Mouse (Mus musculus) intestine, postnatal 0 days (tissue): Measurements from ENCODE around the gene Cfap61. TPM values are rescaled to one million over a fixed set of nuclear protein-coding genes. Genes with fewer than 3 reads are reported as not detected.

Source experiments
- ATAC-seq: fragments of 200-750 bp; cut with Nextera tagmentation; 2 replicates; pipeline ENCODE4 v1.8.0; 2017; ENCODE audit warnings: mild to moderate bottlenecking, moderate TSS enrichment, moderate library complexity
- H3K27ac ChIP-seq: fragments of 300-500 bp; sonication (generic); 2 replicates; pipeline ENCODE4 v1.5.1; 2014; ENCODE audit warnings: mild to moderate bottlenecking, low read depth, low read length, moderate library complexity
- H3K27me3 ChIP-seq: fragments of 300-500 bp; sonication (generic); replicated peaks from 2 replicates; pipeline ENCODE4 v1.6.1; 2014; ENCODE audit warnings: low read length, mixed read lengths; ENCODE audit not compliant: control insufficient read depth, insufficient read depth
- H3K36me3 ChIP-seq: fragments of 300-500 bp; sonication (generic); 2 replicates; pipeline ENCODE4 v1.6.1; 2014; ENCODE audit warnings: mild to moderate bottlenecking, moderate library complexity; ENCODE audit not compliant: control insufficient read depth, insufficient read depth
- H3K4me1 ChIP-seq: fragments of 300-500 bp; sonication (generic); replicated peaks from 2 replicates; pipeline ENCODE4 v1.6.1; 2014; ENCODE audit warnings: antibody characterized with exemption, low read length, mixed read lengths; ENCODE audit not compliant: control insufficient read depth, insufficient read depth
- H3K4me2 ChIP-seq: fragments of 300-500 bp; sonication (generic); replicated peaks from 2 replicates; pipeline ENCODE4 v1.6.1; 2014; ENCODE audit warnings: low read depth, mild to moderate bottlenecking, moderate library complexity
- H3K4me3 ChIP-seq: fragments of 300-500 bp; sonication (generic); 2 replicates; pipeline ENCODE4 v1.5.1; 2014; ENCODE audit warnings: low read depth, low read length
- H3K9ac ChIP-seq: fragments of 300-500 bp; sonication (generic); 2 replicates; pipeline ENCODE4 v1.6.1; 2014; ENCODE audit warnings: mild to moderate bottlenecking, low read depth, low read length
- H3K9me3 ChIP-seq: fragments of 300-500 bp; sonication (generic); 2 replicates; pipeline ENCODE4 v1.6.1; 2016; ENCODE audit warnings: mixed run types; ENCODE audit not compliant: control insufficient read depth
- CTCF ChIP-seq: sonication (generic); IDR thresholded peaks from 2 replicates; pipeline ENCODE4 v1.5.1; 2016; ENCODE audit warnings: low read depth, mild to moderate bottlenecking, control low read depth, antibody characterized with exemption, moderate library complexity
- WGBS: fragments of 180-500 bp; shearing (Covaris S2); extraction: QIAGEN DNeasy Blood & Tissue Kit; methylation state at CpG from one replicate; pipeline ENCODE4 v1.1.7; 2014; 5-methylcytosine and 5-hydroxymethylcytosine counted together
- polyA plus RNA-seq: library from polyadenylated mRNA; unstranded; fragments of >200 nt; fragmentation: Nextera tagmentation; extraction: Ambion mirVana; gene quantifications from 2 replicates; pipeline ENCODE4 v1.2.1, GENCODE M21; 2015

The Cfap61 gene
- polyA plus RNA-seq, 1 experiment from 2014 or later = 0.08 TPM

DNA sequence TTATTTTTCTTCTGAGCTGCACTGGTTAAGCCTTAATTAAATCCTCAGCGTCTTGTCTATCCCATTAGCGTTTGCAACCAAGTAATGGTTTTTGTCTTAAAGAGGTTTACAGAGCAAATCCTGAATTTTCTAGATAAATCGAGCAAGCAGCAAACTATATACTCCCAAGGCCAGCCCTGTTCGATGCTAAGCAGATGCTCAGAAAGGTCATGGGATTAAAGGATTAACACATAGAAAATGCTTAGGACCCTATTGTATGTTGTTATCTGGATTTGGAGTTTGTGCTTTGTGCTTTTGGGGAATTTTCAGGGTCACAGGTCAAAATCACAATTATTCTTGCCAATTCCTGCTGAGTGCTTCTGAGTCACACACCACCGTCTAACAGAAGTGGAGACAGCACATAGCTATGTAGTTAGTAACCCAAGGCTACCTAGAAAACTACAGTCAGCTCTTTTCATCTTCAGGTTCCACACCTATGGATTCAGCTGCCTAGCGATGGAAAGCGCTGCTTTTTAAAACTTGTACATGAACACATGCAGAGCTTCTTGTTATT lies 13.9 kb downstream of the Cfap61 start:
- Histone ChIP-seq H3K4me3 (no peak overlapping the region), H3K27me3 (no peaks in the 10 kb centered on the region), H3K9ac (no peak overlapping the region), H3K36me3 (no peaks in the 10 kb centered on the region), H3K27ac (no peak overlapping the region), H3K4me1 (no peaks in the 10 kb centered on the region), H3K4me2 (no peak overlapping the region), H3K9me3 (no peaks in the 10 kb centered on the region)
- 69% methylated on average over 7 of the region's 7 CpGs for WGBS
- no peak for TF ChIP-seq CTCF
- ATAC-seq = no peak

DNA sequence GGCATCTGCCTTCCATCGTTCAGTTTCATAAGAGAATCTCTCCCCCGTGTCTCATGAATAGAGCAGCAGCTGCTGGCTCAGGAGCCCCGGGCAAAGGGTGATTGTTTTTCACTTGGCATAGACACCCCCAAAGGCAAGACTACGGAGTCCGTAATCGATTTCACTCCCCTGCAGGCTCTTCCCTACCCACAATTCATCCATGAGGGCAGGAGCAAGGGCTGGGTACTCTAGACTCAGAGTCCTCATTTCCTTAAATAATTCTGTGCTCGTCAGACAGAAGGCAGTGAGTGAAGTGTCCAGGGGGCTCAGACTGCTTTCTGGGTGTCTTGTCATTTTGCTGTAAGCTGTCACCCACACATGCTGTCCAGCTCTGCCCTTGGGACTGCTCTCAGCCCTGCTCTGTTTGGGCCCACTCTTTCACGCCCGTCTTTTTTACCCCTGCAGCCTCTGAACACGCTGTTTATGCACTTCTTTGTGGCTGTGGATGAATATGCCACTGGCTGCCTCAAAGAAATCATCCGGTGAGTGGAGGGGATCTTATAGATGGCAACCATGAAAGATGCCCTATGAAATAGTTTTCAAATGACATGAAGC lies 15.0 kb downstream of the Cfap61 start:
- H3K4me3 ChIP-seq = no peak overlapping the region
- H3K4me1 ChIP-seq = no peaks in the 10 kb centered on the region
- H3K27me3 ChIP-seq = no peaks in the 10 kb centered on the region
- no peaks in the 10 kb centered on the region for H3K9me3 ChIP-seq
- H3K27ac ChIP-seq = no peak overlapping the region
- no peak for TF ChIP-seq CTCF
- H3K36me3 ChIP-seq = no peaks in the 10 kb centered on the region
- 57% methylated on average over 11 of the region's 11 CpGs for WGBS
- no peak for ATAC-seq
- H3K9ac ChIP-seq = no peak overlapping the region
- no peak overlapping the region for H3K4me2 ChIP-seq

DNA sequence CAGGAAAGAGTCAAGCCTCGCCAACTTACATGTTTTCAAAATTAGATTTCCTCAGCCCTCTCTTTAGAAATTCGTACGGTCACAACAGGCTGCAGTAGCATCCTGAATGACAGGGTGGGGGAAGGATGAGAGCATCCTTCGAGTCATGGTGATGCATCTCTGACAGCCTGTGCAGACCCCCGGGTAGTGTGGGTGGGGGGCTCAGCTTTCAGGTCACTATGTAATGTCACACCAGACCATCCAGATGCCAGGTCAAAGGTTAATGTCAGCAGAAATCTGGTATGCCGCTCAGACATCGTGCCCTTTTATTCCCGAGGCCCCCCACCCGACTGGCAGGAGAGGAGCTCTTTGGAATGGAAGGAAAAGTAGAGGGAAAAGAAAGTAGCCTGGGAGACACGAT lies 15.7 kb downstream of the Cfap61 start:
- Histone ChIP-seq H3K9ac (no peak overlapping the region), H3K27ac (no peak overlapping the region), H3K4me2 (no peak overlapping the region), H3K4me3 (no peak overlapping the region), H3K27me3 (no peaks in the 10 kb centered on the region), H3K36me3 (no peaks in the 10 kb centered on the region), H3K9me3 (no peaks in the 10 kb centered on the region), H3K4me1 (no peaks in the 10 kb centered on the region)
- WGBS = 45% methylated on average over 10 of the region's 10 CpGs
- ATAC-seq = no peak
- no peak for TF ChIP-seq CTCF

- 71% methylated on average over 5 of the region's 5 CpGs for WGBS
- ATAC-seq = no peak
- no peaks in the 10 kb centered on the region for H3K9me3 ChIP-seq
- no peak overlapping the region for H3K4me3 ChIP-seq
- no peaks in the 10 kb centered on the region for H3K27me3 ChIP-seq
- H3K36me3 ChIP-seq = no peaks in the 10 kb centered on the region
- H3K4me1 ChIP-seq = no peaks in the 10 kb centered on the region
- no peak overlapping the region for H3K27ac ChIP-seq
- no peak overlapping the region for H3K4me2 ChIP-seq
- no peak overlapping the region for H3K9ac ChIP-seq
- TF ChIP-seq CTCF = no peak
These were observed 18.1 kb downstream of the Cfap61 start for GRCm38 (mm10) chr2:145952726-145953125.

DNA sequence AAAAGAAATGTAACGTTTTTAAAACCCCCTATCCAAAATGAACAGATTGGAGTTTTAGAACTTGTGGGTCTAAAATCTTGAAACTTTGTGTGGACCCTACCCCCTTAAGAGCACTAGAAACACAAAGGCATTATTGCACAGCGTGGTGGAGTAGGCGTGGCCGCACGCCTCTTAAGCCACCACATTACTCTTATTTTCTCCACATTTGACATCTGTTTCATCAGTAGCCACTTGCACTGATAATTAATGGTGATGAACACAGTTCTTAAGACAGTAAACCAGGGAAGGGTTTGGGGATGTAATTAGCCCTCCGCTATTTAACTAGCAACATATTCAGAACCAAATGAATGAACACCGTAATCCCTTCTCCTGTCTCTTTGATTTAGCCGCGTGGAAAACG lies 21.3 kb downstream of the Cfap61 start:
- ATAC-seq = no peak

GRCm38 (mm10) chr2:145956318-145956717 lies 21.7 kb downstream of the Cfap61 start:
- Histone ChIP-seq H3K36me3 (no peaks in the 10 kb centered on the region), H3K9ac (no peak overlapping the region), H3K27me3 (no peaks in the 10 kb centered on the region), H3K9me3 (no peaks in the 10 kb centered on the region), H3K27ac (no peak overlapping the region), H3K4me1 (no peaks in the 10 kb centered on the region), H3K4me2 (no peak overlapping the region), H3K4me3 (no peak overlapping the region)
- TF ChIP-seq CTCF = no peak
- no peak for ATAC-seq
- 83% methylated on average over 5 of the region's 5 CpGs for WGBS

More for the DNA sequence above, 21.3 kb downstream of the Cfap61 start:
- Histone ChIP-seq H3K36me3 (no peaks in the 10 kb centered on the region), H3K4me3 (no peak overlapping the region), H3K27ac (no peak overlapping the region), H3K4me1 (no peaks in the 10 kb centered on the region), H3K9me3 (no peaks in the 10 kb centered on the region), H3K27me3 (no peaks in the 10 kb centered on the region), H3K9ac (no peak overlapping the region), H3K4me2 (no peak overlapping the region)
- WGBS = 75% methylated on average over 10 of the region's 10 CpGs
- no peak for TF ChIP-seq CTCF
